Mouse (Mus musculus) liver, adult 2 months (tissue): ENCODE results near the gene Scube2. TPM values are rescaled to one million over a fixed set of nuclear protein-coding genes. Genes with fewer than 3 reads are reported as not detected.

ENCODE experiments used
- DNase-seq: peaks from one replicate; pipeline ENCODE4 v3.0.0-alpha.2; 2011; ENCODE audit warnings: low read depth, low spot score; ENCODE audit errors: extremely low read depth
- H3K27ac ChIP-seq: fragments of 200-500 bp; replicated peaks from 2 replicates; pipeline ENCODE4 v1.5.1; 2012; ENCODE audit warnings: low read depth, mild to moderate bottlenecking, control low read depth, inconsistent platforms, low read length; ENCODE audit not compliant: insufficient read depth
- H3K27me3 ChIP-seq: fragments of 200-500 bp; 2 replicates; pipeline ENCODE4 v1.6.1; 2012; ENCODE audit warnings: mild to moderate bottlenecking, moderate library complexity, low read length, inconsistent platforms; ENCODE audit not compliant: control insufficient read depth, insufficient read depth
- H3K36me3 ChIP-seq: fragments of 200-500 bp; 2 replicates; pipeline ENCODE4 v1.6.1; 2012; ENCODE audit warnings: low read length, inconsistent platforms; ENCODE audit not compliant: control insufficient read depth, insufficient read depth
- H3K4me1 ChIP-seq: fragments of 200-500 bp; 2 replicates; pipeline ENCODE4 v1.6.1; 2011; ENCODE audit warnings: low read length; ENCODE audit not compliant: control insufficient read depth, insufficient read depth
- H3K4me3 ChIP-seq: fragments of 200-500 bp; 2 replicates; pipeline ENCODE4 v1.5.1; 2011; ENCODE audit warnings: low read depth, mild to moderate bottlenecking, control low read depth, low read length, moderate library complexity; ENCODE audit not compliant: insufficient read depth
- H3K79me2 ChIP-seq: fragments of 200-500 bp; 2 replicates; pipeline ENCODE4 v1.6.1; 2012; ENCODE audit warnings: inconsistent platforms, mild to moderate bottlenecking, low read length, moderate library complexity; ENCODE audit not compliant: control insufficient read depth, insufficient read depth
- H3K9ac ChIP-seq: fragments of 200-500 bp; 2 replicates; pipeline ENCODE4 v1.6.1; 2012; ENCODE audit warnings: low read depth, mild to moderate bottlenecking, control low read depth, inconsistent platforms, low read length
- CTCF ChIP-seq: fragments of 200-500 bp; IDR thresholded peaks from 2 replicates; pipeline ENCODE4 v1.5.1; 2011; ENCODE audit warnings: low read depth, low read length, control low read depth
- POLR2A ChIP-seq: fragments of 200-500 bp; IDR thresholded peaks from 2 replicates; pipeline ENCODE4 v1.6.1; 2011; ENCODE audit warnings: low read length, control low read depth; ENCODE audit not compliant: insufficient read depth; ENCODE audit errors: extremely low read depth
- WGBS: fragments of 180-500 bp; shearing (Covaris S2); methylation state at CpG from one replicate; pipeline ENCODE4 v1.1.7; 2018; 5-methylcytosine and 5-hydroxymethylcytosine counted together
- polyA plus RNA-seq: library from polyadenylated mRNA; depleted of rRNA; stranded (reverse); fragments of >200 nt; gene quantifications from 2 replicates; pipeline ENCODE4 v1.2.3, GENCODE M21; 2012
- total RNA-seq: library from RNA; depleted of rRNA; stranded (reverse); fragments of >200 nt; gene quantifications from 2 replicates; pipeline ENCODE4 v1.2.3, GENCODE M21; 2014

The Scube2 gene
- total and polyA plus RNA-seq, 2 experiments, result under 0.01 TPM; not detected in 1

DNA sequence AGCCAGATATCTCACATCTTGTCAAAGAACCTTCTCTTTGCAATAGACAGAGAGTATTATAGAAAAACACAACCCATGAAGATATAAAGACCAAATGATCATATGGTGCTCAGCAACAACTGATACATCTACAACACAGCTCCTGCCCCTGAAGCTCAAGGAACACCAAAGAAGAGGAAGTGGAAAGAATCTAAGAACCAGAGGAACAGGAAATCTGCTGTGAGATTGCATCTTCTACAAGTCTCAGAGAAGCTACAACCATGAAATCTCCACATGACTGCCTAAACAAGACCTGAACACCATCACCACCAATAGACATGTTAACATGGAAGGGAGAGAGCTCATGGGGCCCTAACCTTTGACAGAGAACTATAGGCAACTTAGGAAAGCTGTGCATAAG lies 93.2 kb downstream of the Scube2 start:
- no peaks in the 10 kb centered on the region for H3K36me3 ChIP-seq
- H3K4me3 ChIP-seq, result no peak overlapping the region
- H3K27ac ChIP-seq, result no peak overlapping the region
- no peak overlapping the region for H3K9ac ChIP-seq
- H3K79me2 ChIP-seq, result no peaks in the 10 kb centered on the region
- no peaks in the 10 kb centered on the region for H3K27me3 ChIP-seq
- no peak for TF ChIP-seq POLR2A
- H3K4me1 ChIP-seq, result no peaks in the 10 kb centered on the region
- no peak for DNase-seq

- 65% methylated on average over 2 of the region's 2 CpGs for WGBS
- TF ChIP-seq CTCF (no peak), POLR2A (no peak)
- no peak overlapping the region for H3K9ac ChIP-seq
- H3K4me1 ChIP-seq, result no peaks in the 10 kb centered on the region
- no peaks in the 10 kb centered on the region for H3K36me3 ChIP-seq
- H3K27ac ChIP-seq, result no peak overlapping the region
- no peak for DNase-seq
- H3K4me3 ChIP-seq, result no peak overlapping the region
- H3K79me2 ChIP-seq, result no peaks in the 10 kb centered on the region
- H3K27me3 ChIP-seq, result no peaks in the 10 kb centered on the region
Measured at GRCm38 (mm10) chr7:109768699-109769383, 96.6 kb downstream of the Scube2 start.

- Histone ChIP-seq H3K27ac (no peak overlapping the region), H3K36me3 (no peaks in the 10 kb centered on the region), H3K9ac (no peak overlapping the region), H3K27me3 (no peaks in the 10 kb centered on the region), H3K4me1 (no peaks in the 10 kb centered on the region), H3K79me2 (no peaks in the 10 kb centered on the region), H3K4me3 (no peak overlapping the region)
- WGBS, result 86% methylated on average over 7 of the region's 7 CpGs
- TF ChIP-seq POLR2A, result no peak
- TF ChIP-seq CTCF, result no peak
- DNase-seq, result no peak
Measured at GRCm38 (mm10) chr7:109767575-109768350, 97.7 kb downstream of the Scube2 start.

- no peaks in the 10 kb centered on the region for H3K4me1 ChIP-seq
- H3K79me2 ChIP-seq, result no peaks in the 10 kb centered on the region
- no peak overlapping the region for H3K4me3 ChIP-seq
- H3K36me3 ChIP-seq, result no peaks in the 10 kb centered on the region
- no peaks in the 10 kb centered on the region for H3K27me3 ChIP-seq
- 77% methylated on average over 2 of the region's 2 CpGs for WGBS
- TF ChIP-seq POLR2A, result no peak
- no peak for TF ChIP-seq CTCF
- DNase-seq, result no peak
- no peak overlapping the region for H3K9ac ChIP-seq
- no peak overlapping the region for H3K27ac ChIP-seq
Measured at GRCm38 (mm10) chr7:109764009-109764408, 101.5 kb downstream of the Scube2 start.

GRCm38 (mm10) chr7:109756291-109756690 lies 109.2 kb downstream of the Scube2 start:
- Histone ChIP-seq H3K4me3 (no peak overlapping the region), H3K27ac (no peak overlapping the region), H3K4me1 (peaks cover 3% of the 10 kb centered on the region; the same call in 1 of the 2 replicates), H3K36me3 (no peaks in the 10 kb centered on the region), H3K9ac (no peak overlapping the region), H3K79me2 (no peaks in the 10 kb centered on the region; the same call in 1 of the 2 replicates), H3K27me3 (no peaks in the 10 kb centered on the region)
- DNase-seq, result peak; percentile 18
- TF ChIP-seq POLR2A (no peak), CTCF (no peak)
- WGBS, result 80% methylated on average over 3 of the region's 3 CpGs

GRCm38 (mm10) chr7:109754034-109754433 lies 111.4 kb downstream of the Scube2 start:
- no peak overlapping the region for H3K9ac ChIP-seq
- H3K79me2 ChIP-seq, result no peaks in the 10 kb centered on the region; the same call in 1 of the 2 replicates
- 84% methylated on average over 8 of the region's 8 CpGs for WGBS
- no peak overlapping the region for H3K27ac ChIP-seq
- H3K4me3 ChIP-seq, result no peak overlapping the region
- peaks cover 6% of the 10 kb centered on the region; the same call in 1 of the 2 replicates for H3K4me1 ChIP-seq
- no peak for DNase-seq
- no peak for TF ChIP-seq POLR2A
- TF ChIP-seq CTCF, result no peak
- peaks cover 2% of the 10 kb centered on the region; the same call in 1 of the 2 replicates for H3K36me3 ChIP-seq
- no peaks in the 10 kb centered on the region for H3K27me3 ChIP-seq
